Comparison of ENCODE assay signal across 8 mouse cellular contexts in genomic region chr6:49008420-49009160, GRCm38 (mm10). TPM values are rescaled to one million over a fixed set of nuclear protein-coding genes. Genes with fewer than 3 reads are reported as not detected.
A peak's percentile ranks its signal among the peaks of the same experiment; 100 is the strongest.
DNase-seq lines count a peak whose midpoint lies in the region; ATAC-seq lines count a peak whose summit lies in the region.
"Had no signal": no experiment of that assay in that cellular context is flagged by ENCODE, and none has a peak within 500 bp of the region (broad histone marks: within the 10 kb centered on the region; RNA-seq: fewer than 3 reads in every experiment).

No protein-coding gene starts in this region.

- H3K4me2 ChIP-seq in forebrain, embryonic 15.5 days (replicated peaks): peak overlapping the region; percentile 50
- peak overlapping the region; percentile 52 for H3K4me2 ChIP-seq in limb, embryonic 15.5 days
- peak overlapping the region; percentile 66 for H3K4me2 ChIP-seq in stomach, embryonic 16.5 days (ENCODE audit: low read depth, low read length)

- peak overlapping the region; percentile 83 for H3K4me3 ChIP-seq in megakaryocyte, embryonic 14.5 days (replicated peaks)
- peak overlapping the region; percentile 36 for H3K4me3 ChIP-seq in forebrain, embryonic 15.5 days
- peak overlapping the region; percentile 32 for H3K4me3 ChIP-seq in limb, embryonic 15.5 days
- peak overlapping the region; percentile 45 for H3K4me3 ChIP-seq in stomach, embryonic 16.5 days (replicated peaks; ENCODE audit: low read length)

- H3K4me1 ChIP-seq in megakaryocyte, embryonic 14.5 days: peaks cover 21% of the 10 kb centered on the region
- H3K4me1 ChIP-seq in forebrain, embryonic 15.5 days: peaks cover 9% of the 10 kb centered on the region; the same call in 1 of the 2 replicates
- peaks cover 13% of the 10 kb centered on the region for H3K4me1 ChIP-seq in limb, embryonic 15.5 days
- H3K4me1 ChIP-seq in stomach, embryonic 16.5 days (ENCODE audit: control insufficient read depth, insufficient read depth, low read length): 0 out of 2 replicates have a peak, but pooled peaks cover 2% of the 10 kb centered on the region

- no peak overlapping the region for H3K27ac ChIP-seq in forebrain, embryonic 15.5 days (replicated peaks)
- no peak overlapping the region for H3K27ac ChIP-seq in limb, embryonic 15.5 days
- H3K27ac ChIP-seq in stomach, embryonic 16.5 days (ENCODE audit: low read length): no peak overlapping the region

- no peaks in the 10 kb centered on the region for H3K36me3 ChIP-seq in megakaryocyte, embryonic 14.5 days (replicated peaks; ENCODE audit: low read length)
- no peaks in the 10 kb centered on the region for H3K36me3 ChIP-seq in forebrain, embryonic 15.5 days
- no peaks in the 10 kb centered on the region for H3K36me3 ChIP-seq in limb, embryonic 15.5 days
- no peaks in the 10 kb centered on the region for H3K36me3 ChIP-seq in stomach, embryonic 16.5 days (ENCODE audit: control insufficient read depth, insufficient read depth, low read length)

- ATAC-seq in megakaryocyte, adult 5-6 weeks (ENCODE audit: poor library complexity, severe bottlenecking): no peak
- ATAC-seq in forebrain, embryonic 15.5 days (replicated peaks): no peak
- no peak for ATAC-seq in limb, embryonic 15.5 days (ENCODE audit: insufficient number of reproducible peaks, low FRiP score, low TSS enrichment, low read depth)
- ATAC-seq in stomach, embryonic 16.5 days (ENCODE audit: insufficient read depth, low FRiP score): no peak

- 17% methylated on average over 13 of the region's 13 CpGs for WGBS in forebrain, embryonic 15.5 days
- 14% methylated on average over 13 of the region's 13 CpGs for WGBS in limb, embryonic 15.5 days
- WGBS in stomach, embryonic 16.5 days: 16% methylated on average over 13 of the region's 13 CpGs

- H3K27me3 ChIP-seq in megakaryocyte, embryonic 14.5 days (replicated peaks): peaks cover 29% of the 10 kb centered on the region
- no peaks in the 10 kb centered on the region for H3K27me3 ChIP-seq in forebrain, embryonic 15.5 days
- H3K27me3 ChIP-seq in limb, embryonic 15.5 days: peaks cover 3% of the 10 kb centered on the region; the same call in 1 of the 2 replicates
- H3K27me3 ChIP-seq in stomach, embryonic 16.5 days (ENCODE audit: control insufficient read depth, insufficient read depth, low read length): no peaks in the 10 kb centered on the region

- 0 out of 2 replicates have a peak overlapping the region, but pooled peaks have one; percentile 16 for H3K9ac ChIP-seq in forebrain, embryonic 15.5 days (replicated peaks)
- H3K9ac ChIP-seq in limb, embryonic 15.5 days: no peak overlapping the region
- peak overlapping the region; percentile 62; the same call in 1 of the 2 replicates for H3K9ac ChIP-seq in stomach, embryonic 16.5 days (ENCODE audit: low read length)

- DNase-seq in right cerebral cortex, adult 2 months (ENCODE audit: low spot score in 2 of 2): no peak
- DNase-seq in cerebellum, postnatal 4 days (ENCODE audit: low spot score in 2 of 2): no peak

- peaks cover 12% of the 10 kb centered on the region for H3K9me3 ChIP-seq in megakaryocyte, embryonic 14.5 days
- H3K9me3 ChIP-seq in forebrain, embryonic 15.5 days: no peaks in the 10 kb centered on the region
- H3K9me3 ChIP-seq in limb, embryonic 15.5 days: no peaks in the 10 kb centered on the region
- H3K9me3 ChIP-seq in stomach, embryonic 16.5 days (replicated peaks; ENCODE audit: control insufficient read depth, low read length): no peaks in the 10 kb centered on the region; the same call in 1 of the 2 replicates

RNA-seq across cellular contexts. Expression of gene Svs1, which starts 21.9 kb away (rescaled TPM):
- not detected in 2 replicates for polyA plus RNA-seq in megakaryocyte, embryonic 14.5 days (2012; ENCODE audit: insufficient read depth, low replicate concordance)
- total RNA-seq in megakaryocyte, adult 5-6 weeks (2015): not detected in 2 replicates
- total RNA-seq in megakaryocyte, adult 5-6 weeks (2017): not detected in 2 replicates
- not detected in 2 replicates for polyA plus RNA-seq in forebrain, embryonic 15.5 days (2015; fragmentation: Nextera tagmentation; extraction: Ambion mirVana)
- not detected in 2 replicates for polyA plus RNA-seq in limb, embryonic 15.5 days (2015; fragmentation: Nextera tagmentation; extraction: Ambion mirVana)
- not detected in 2 replicates for polyA plus RNA-seq in stomach, embryonic 16.5 days (2015; fragmentation: Nextera tagmentation; extraction: Ambion mirVana)
- total RNA-seq: neutrophil, adult 5-6 weeks had no signal

RNA-seq across cellular contexts. Expression of gene Gpnmb, which starts 27.8 kb away (rescaled TPM):
- 45.1 and 495 TPM in 2 replicates for polyA plus RNA-seq in megakaryocyte, embryonic 14.5 days (2012; ENCODE audit: insufficient read depth, low replicate concordance)
- 0.94 and 2.3 TPM in 2 replicates for total RNA-seq in megakaryocyte, adult 5-6 weeks (2015)
- 0.45 and 0.81 TPM in 2 replicates for total RNA-seq in megakaryocyte, adult 5-6 weeks (2017)
- 0.24 and 0.47 TPM in 2 replicates for polyA plus RNA-seq in forebrain, embryonic 15.5 days (2015; fragmentation: Nextera tagmentation; extraction: Ambion mirVana)
- 1.6 and 2.1 TPM in 2 replicates for polyA plus RNA-seq in limb, embryonic 15.5 days (2015; fragmentation: Nextera tagmentation; extraction: Ambion mirVana)
- polyA plus RNA-seq in stomach, embryonic 16.5 days (2015; fragmentation: Nextera tagmentation; extraction: Ambion mirVana): 0.30 and 0.56 TPM in 2 replicates
- total RNA-seq: neutrophil, adult 5-6 weeks had no signal

RNA-seq across cellular contexts. Expression of gene Doxl2, which starts 33.8 kb away (rescaled TPM):
- not detected in 2 replicates for polyA plus RNA-seq in megakaryocyte, embryonic 14.5 days (2012; ENCODE audit: insufficient read depth, low replicate concordance)
- not detected in 2 replicates for total RNA-seq in megakaryocyte, adult 5-6 weeks (2015)
- total RNA-seq in megakaryocyte, adult 5-6 weeks (2017): not detected in 2 replicates
- polyA plus RNA-seq in forebrain, embryonic 15.5 days (2015; fragmentation: Nextera tagmentation; extraction: Ambion mirVana): not detected in 2 replicates
- not detected in 2 replicates for polyA plus RNA-seq in limb, embryonic 15.5 days (2015; fragmentation: Nextera tagmentation; extraction: Ambion mirVana)
- not detected in 2 replicates for polyA plus RNA-seq in stomach, embryonic 16.5 days (2015; fragmentation: Nextera tagmentation; extraction: Ambion mirVana)
- total RNA-seq: neutrophil, adult 5-6 weeks had no signal

Comparison
In these comparisons a context has a peak if more than half of its experiments do, and no peak if none do; other contexts are left out.
1. H3K4me3 ChIP-seq: peak in every context shown above with its lines; median percentile 83 in megakaryocyte, embryonic 14.5 days; 45 in stomach, embryonic 16.5 days; 36 in forebrain, embryonic 15.5 days; 32 in limb, embryonic 15.5 days.
2. RNA of gene Gpnmb, which starts 27.8 kb away (polyA plus RNA-seq): 45.1 to 495 TPM in megakaryocyte, embryonic 14.5 days; 1.6 to 2.1 TPM in limb, embryonic 15.5 days, 0.24 to 0.47 TPM in forebrain, embryonic 15.5 days and 0.30 to 0.56 TPM in stomach, embryonic 16.5 days; every median in the first group is over 10 times any median in the second.
3. Peak in every context shown above with its lines, with median percentiles within 50 percentile points of each other: H3K4me2 ChIP-seq.